Mouse (Mus musculus) liver, embryonic 13.5 days (tissue): Measurements from ENCODE around the gene Lurap1. TPM values are rescaled to one million over a fixed set of nuclear protein-coding genes. Genes with fewer than 3 reads are reported as not detected.

Experiments used
- ATAC-seq: fragments of 200-750 bp; cut with Nextera tagmentation; 2 replicates; pipeline ENCODE4 v1.8.0; 2017; ENCODE audit warnings: low read depth, mild to moderate bottlenecking, moderate number of reproducible peaks, moderate library complexity
- DNase-seq: peaks from one replicate; pipeline ENCODE4 v3.0.0; 2022
- H3K27ac ChIP-seq: fragments of 300-500 bp; sonication (generic); 2 replicates; pipeline ENCODE4 v1.5.1; 2015; ENCODE audit warnings: moderate library complexity, mild to moderate bottlenecking, inconsistent platforms
- H3K27me3 ChIP-seq: fragments of 300-500 bp; sonication (generic); 2 replicates; pipeline ENCODE4 v1.6.1; 2015; ENCODE audit warnings: mild to moderate bottlenecking, inconsistent platforms
- H3K36me3 ChIP-seq: fragments of 300-500 bp; sonication (generic); 2 replicates; pipeline ENCODE4 v1.6.1; 2015; ENCODE audit warnings: mild to moderate bottlenecking, inconsistent platforms
- H3K4me1 ChIP-seq: fragments of 300-500 bp; sonication (generic); replicated peaks from 2 replicates; pipeline ENCODE4 v1.6.1; 2015; ENCODE audit warnings: inconsistent platforms
- H3K4me2 ChIP-seq: fragments of 300-500 bp; sonication (generic); 2 replicates; pipeline ENCODE4 v1.6.1; 2015; ENCODE audit warnings: inconsistent platforms, mild to moderate bottlenecking, moderate library complexity
- H3K4me3 ChIP-seq: fragments of 300-500 bp; sonication (generic); replicated peaks from 2 replicates; pipeline ENCODE4 v1.5.1; 2015; ENCODE audit warnings: mild to moderate bottlenecking, inconsistent platforms
- H3K9ac ChIP-seq: fragments of 300-500 bp; sonication (generic); 2 replicates; pipeline ENCODE4 v1.6.1; 2015; ENCODE audit warnings: mild to moderate bottlenecking, inconsistent platforms
- H3K9me3 ChIP-seq: fragments of 300-500 bp; sonication (generic); replicated peaks from 2 replicates; pipeline ENCODE4 v1.6.1; 2016; ENCODE audit warnings: inconsistent platforms
- WGBS: fragments of 180-500 bp; shearing (Covaris S2); methylation state at CpG from one replicate; pipeline ENCODE4 v1.1.7; 2015; ENCODE audit not compliant: insufficient replicate concordance; 5-methylcytosine and 5-hydroxymethylcytosine counted together
- polyA plus RNA-seq: library from polyadenylated mRNA; unstranded; fragments of >200 nt; fragmentation: Nextera tagmentation; extraction: Ambion mirVana; gene quantifications from 2 replicates; pipeline ENCODE4 v1.2.1, GENCODE M21; 2015

Gene Lurap1
- polyA plus RNA-seq, 1 experiment from 2014 or later = 0.23 TPM

DNA sequence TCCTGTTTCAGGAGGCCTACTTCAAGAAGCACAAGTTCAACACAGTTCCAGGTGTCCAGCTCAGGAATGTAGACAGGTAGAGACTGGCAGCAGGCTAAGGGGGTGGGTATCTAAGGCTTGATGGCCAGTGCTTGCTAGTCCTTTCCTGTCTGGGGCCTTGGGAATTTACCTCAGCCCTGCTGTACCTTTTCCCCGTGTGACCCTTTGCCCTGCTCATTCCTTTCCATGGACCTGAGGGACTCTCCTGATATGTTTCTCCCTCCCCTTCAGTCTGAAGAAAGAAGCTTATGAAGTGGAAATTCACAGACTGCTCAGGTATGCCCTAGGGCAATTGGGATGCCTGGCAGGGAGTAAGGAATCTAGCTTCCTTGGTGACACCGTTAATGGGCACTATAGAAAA lies 6.7 kb upstream of the Lurap1 start:
- H3K9ac ChIP-seq = no peak overlapping the region
- DNase-seq (no peak), ATAC-seq (no peak)
- peaks cover 65% of the 10 kb centered on the region for H3K36me3 ChIP-seq
- peaks cover 11% of the 10 kb centered on the region for H3K4me1 ChIP-seq
- H3K4me2 ChIP-seq = no peak overlapping the region
- H3K27ac ChIP-seq = no peak overlapping the region
- no peak overlapping the region for H3K4me3 ChIP-seq
- H3K9me3 ChIP-seq = no peaks in the 10 kb centered on the region
- H3K27me3 ChIP-seq = no peaks in the 10 kb centered on the region
- WGBS = 81% methylated on average over 2 of the region's 2 CpGs

GRCm38 (mm10) chr4:116152702-116153101 lies 1.6 kb upstream of the Lurap1 start:
- 89% methylated on average over 15 of the region's 15 CpGs for WGBS
- H3K4me3 ChIP-seq = no peak overlapping the region
- H3K9me3 ChIP-seq = no peaks in the 10 kb centered on the region
- ATAC-seq (no peak), DNase-seq (no peak)
- H3K9ac ChIP-seq = no peak overlapping the region
- H3K36me3 ChIP-seq = peaks cover 59% of the 10 kb centered on the region
- no peaks in the 10 kb centered on the region for H3K27me3 ChIP-seq
- H3K4me1 ChIP-seq = peaks cover 27% of the 10 kb centered on the region
- H3K4me2 ChIP-seq = no peak overlapping the region
- H3K27ac ChIP-seq = no peak overlapping the region; the same call in 1 of the 2 replicates

DNA sequence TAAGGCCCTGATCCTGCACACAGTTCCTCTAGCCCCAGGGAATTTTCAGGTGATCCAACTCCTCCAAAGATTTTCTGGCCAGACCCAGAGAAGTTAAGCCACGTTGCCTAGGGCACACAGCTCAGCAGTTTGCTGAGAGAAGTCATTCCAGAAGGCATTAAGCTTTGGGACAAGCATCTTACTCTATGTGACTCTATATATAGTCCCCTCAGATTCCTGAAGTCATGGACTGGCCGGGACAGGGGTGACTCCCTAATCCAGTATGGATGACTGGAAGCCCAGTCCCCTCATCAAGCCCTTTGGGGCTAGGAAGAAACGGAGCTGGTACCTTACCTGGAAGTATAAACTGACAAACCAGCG lies 296 bp downstream of the Lurap1 start:
- WGBS = 26% methylated on average over 4 of the region's 4 CpGs
- H3K9me3 ChIP-seq = no peaks in the 10 kb centered on the region
- no peaks in the 10 kb centered on the region for H3K27me3 ChIP-seq
- H3K36me3 ChIP-seq = peaks cover 42% of the 10 kb centered on the region
- peak overlapping the region; percentile 92 for H3K4me2 ChIP-seq
- ATAC-seq (no peak; the same call in 1 of the 2 replicates), DNase-seq (no peak)
- peaks cover 27% of the 10 kb centered on the region for H3K4me1 ChIP-seq
- H3K9ac ChIP-seq = peak overlapping the region; percentile 88
- peak overlapping the region; percentile 74 for H3K27ac ChIP-seq
- peak overlapping the region; percentile 74 for H3K4me3 ChIP-seq

DNA sequence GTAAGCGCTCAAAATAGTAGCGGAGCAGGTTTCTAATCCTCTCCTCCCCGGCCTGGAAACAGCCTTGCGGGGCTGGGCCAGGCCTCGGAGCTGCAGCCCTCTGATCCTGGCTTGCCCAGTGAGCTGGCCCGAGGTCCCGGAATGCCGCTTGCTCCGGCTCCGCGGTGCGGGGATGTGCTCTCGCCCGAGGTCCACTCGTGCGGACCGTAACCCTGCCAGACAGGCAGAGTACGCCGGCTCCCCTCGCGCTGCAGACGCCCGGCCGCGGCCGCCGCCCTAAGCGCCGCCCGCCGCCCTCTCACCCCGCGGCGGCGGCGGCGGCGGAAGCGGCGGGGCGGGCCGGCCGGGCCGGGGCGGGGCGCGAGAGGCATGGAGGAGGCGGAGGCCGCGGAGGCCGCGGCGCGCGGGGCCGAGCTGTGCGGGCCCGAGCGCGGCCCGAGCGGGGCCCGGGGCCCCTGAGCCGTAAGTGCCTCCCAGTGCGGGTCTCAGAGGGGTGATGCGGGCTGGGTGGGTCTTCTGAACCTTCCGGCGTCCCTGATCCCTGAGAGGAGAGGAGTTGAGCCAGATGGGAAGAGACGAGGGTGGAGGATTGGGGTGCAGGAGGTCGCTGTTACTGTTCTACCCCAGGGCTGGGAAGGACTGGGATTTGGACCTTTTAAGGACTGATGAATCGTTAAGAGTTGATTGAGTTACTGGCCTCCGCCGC lies 829 bp downstream of the Lurap1 start:
- peak; percentile 58 for DNase-seq
- Histone ChIP-seq H3K4me2 (peak overlapping the region; percentile 92), H3K9me3 (no peaks in the 10 kb centered on the region), H3K27me3 (peaks cover 1% of the 10 kb centered on the region; the same call in 1 of the 2 replicates), H3K4me3 (peak overlapping the region; percentile 74), H3K36me3 (peaks cover 36% of the 10 kb centered on the region), H3K4me1 (peaks cover 27% of the 10 kb centered on the region), H3K9ac (peak overlapping the region; percentile 88), H3K27ac (peak overlapping the region; percentile 77)
- under 1% methylated on average over 56 of the region's 73 CpGs for WGBS
- ATAC-seq = peak; percentile 94

DNA sequence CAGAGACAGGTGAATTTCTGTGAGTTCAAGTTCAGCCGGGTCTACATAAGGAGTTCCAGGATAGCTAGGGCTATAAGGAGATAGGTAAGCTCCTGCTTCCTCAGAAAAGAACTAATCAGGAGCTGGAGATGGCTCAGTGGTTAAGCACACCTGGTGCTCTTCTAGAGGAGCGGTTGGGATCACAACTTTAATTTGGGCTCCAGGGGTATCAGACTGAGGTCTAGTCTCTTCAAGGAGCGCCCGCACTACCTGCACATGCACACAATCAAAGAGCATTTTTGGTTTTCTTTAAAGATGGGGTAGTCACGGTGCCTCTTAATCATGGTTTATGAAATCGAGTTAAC lies 1.4 kb downstream of the Lurap1 start:
- peaks cover 31% of the 10 kb centered on the region for H3K36me3 ChIP-seq
- H3K4me2 ChIP-seq = peak overlapping the region; percentile 92
- H3K27ac ChIP-seq = peak overlapping the region; percentile 77
- H3K9me3 ChIP-seq = no peaks in the 10 kb centered on the region
- peak overlapping the region; percentile 74 for H3K4me3 ChIP-seq
- 34% methylated on average over 6 of the region's 6 CpGs for WGBS
- ATAC-seq = peak; percentile 2; the same call in 1 of the 2 replicates
- peaks cover 27% of the 10 kb centered on the region for H3K4me1 ChIP-seq
- peak overlapping the region; percentile 88 for H3K9ac ChIP-seq
- no peak for DNase-seq
- peaks cover 6% of the 10 kb centered on the region for H3K27me3 ChIP-seq

- Histone ChIP-seq H3K9me3 (no peaks in the 10 kb centered on the region), H3K4me3 (peak overlapping the region; percentile 59), H3K27ac (no peak overlapping the region), H3K4me1 (peaks cover 13% of the 10 kb centered on the region; the same call in 1 of the 2 replicates), H3K36me3 (no peaks in the 10 kb centered on the region), H3K9ac (peak overlapping the region; percentile 56), H3K27me3 (peaks cover 54% of the 10 kb centered on the region), H3K4me2 (peak overlapping the region; percentile 77)
- DNase-seq (peak; percentile 9), ATAC-seq (0 out of 2 replicates have a peak, but pooled peaks have one; percentile 31)
- WGBS = 2% methylated on average over 47 of the region's 47 CpGs
Measured at GRCm38 (mm10) chr4:116143891-116144717, 7.0 kb downstream of the Lurap1 start.

DNA sequence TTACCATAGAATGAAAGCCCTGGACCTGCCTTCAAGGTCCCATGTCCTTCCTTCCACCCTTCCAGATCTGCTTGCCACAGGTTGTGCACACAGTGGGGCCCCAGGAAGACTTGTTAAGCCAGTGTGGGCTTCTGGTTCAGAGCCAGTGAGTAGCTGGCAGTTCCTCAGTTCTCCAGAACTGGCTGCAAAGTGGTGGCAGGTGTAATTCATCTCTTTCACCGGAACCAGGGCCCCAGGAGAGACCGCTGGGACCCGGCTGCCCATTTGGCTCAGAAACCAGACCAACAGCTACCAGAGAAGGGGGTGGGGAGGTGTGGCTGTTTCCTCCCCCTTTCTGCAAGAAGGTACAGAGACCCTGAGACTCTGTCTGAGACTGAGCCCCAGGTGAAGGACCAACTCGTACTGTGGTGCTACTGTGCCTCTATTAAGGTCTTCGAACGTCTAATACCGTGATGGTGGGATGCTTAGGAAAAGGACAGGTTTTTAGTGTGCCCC lies 7.8 kb downstream of the Lurap1 start:
- Histone ChIP-seq H3K9ac (no peak overlapping the region), H3K27me3 (peaks cover 54% of the 10 kb centered on the region), H3K9me3 (no peaks in the 10 kb centered on the region), H3K27ac (no peak overlapping the region), H3K4me2 (peak overlapping the region; percentile 77), H3K4me1 (peaks cover 13% of the 10 kb centered on the region; the same call in 1 of the 2 replicates), H3K4me3 (peak overlapping the region; percentile 59; the same call in 1 of the 2 replicates), H3K36me3 (no peaks in the 10 kb centered on the region)
- ATAC-seq (no peak), DNase-seq (no peak)
- 15% methylated on average over 7 of the region's 7 CpGs for WGBS

GRCm38 (mm10) chr4:116142269-116142668 lies 8.9 kb downstream of the Lurap1 start:
- Histone ChIP-seq H3K4me3 (no peak overlapping the region), H3K27ac (no peak overlapping the region), H3K4me2 (no peak overlapping the region), H3K27me3 (peaks cover 54% of the 10 kb centered on the region), H3K9me3 (no peaks in the 10 kb centered on the region), H3K4me1 (peaks cover 13% of the 10 kb centered on the region; the same call in 1 of the 2 replicates), H3K36me3 (no peaks in the 10 kb centered on the region), H3K9ac (no peak overlapping the region)
- DNase-seq (no peak), ATAC-seq (no peak)
- WGBS = 68% methylated on average over 7 of the region's 7 CpGs

DNA sequence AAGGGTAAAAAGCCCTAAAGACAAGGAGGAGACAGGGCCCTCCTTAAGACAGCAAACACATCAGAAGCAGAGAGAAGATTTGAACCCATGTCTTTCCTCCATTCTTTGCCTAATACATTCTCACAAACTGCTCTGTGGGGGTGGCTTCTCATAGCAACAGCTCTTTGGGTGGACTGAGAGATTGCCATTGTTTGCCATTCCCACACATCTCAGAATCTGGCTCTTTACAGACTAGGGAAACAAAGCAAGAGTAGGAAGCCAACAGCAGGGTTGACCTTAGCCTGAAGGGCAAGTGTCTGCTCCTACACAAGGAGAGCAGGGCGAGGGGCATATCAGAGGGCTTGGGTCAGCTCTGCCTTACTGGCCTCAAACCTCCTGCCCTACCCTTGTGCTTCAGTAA lies 9.4 kb downstream of the Lurap1 start:
- DNase-seq = no peak
- Histone ChIP-seq H3K4me3 (no peak overlapping the region), H3K9ac (no peak overlapping the region), H3K9me3 (no peaks in the 10 kb centered on the region), H3K27ac (no peak overlapping the region), H3K4me1 (peaks cover 13% of the 10 kb centered on the region; the same call in 1 of the 2 replicates), H3K27me3 (peaks cover 54% of the 10 kb centered on the region), H3K4me2 (no peak overlapping the region), H3K36me3 (no peaks in the 10 kb centered on the region)
- 53% methylated on average over 1 of the region's 1 CpGs for WGBS
- ATAC-seq = no peak

DNA sequence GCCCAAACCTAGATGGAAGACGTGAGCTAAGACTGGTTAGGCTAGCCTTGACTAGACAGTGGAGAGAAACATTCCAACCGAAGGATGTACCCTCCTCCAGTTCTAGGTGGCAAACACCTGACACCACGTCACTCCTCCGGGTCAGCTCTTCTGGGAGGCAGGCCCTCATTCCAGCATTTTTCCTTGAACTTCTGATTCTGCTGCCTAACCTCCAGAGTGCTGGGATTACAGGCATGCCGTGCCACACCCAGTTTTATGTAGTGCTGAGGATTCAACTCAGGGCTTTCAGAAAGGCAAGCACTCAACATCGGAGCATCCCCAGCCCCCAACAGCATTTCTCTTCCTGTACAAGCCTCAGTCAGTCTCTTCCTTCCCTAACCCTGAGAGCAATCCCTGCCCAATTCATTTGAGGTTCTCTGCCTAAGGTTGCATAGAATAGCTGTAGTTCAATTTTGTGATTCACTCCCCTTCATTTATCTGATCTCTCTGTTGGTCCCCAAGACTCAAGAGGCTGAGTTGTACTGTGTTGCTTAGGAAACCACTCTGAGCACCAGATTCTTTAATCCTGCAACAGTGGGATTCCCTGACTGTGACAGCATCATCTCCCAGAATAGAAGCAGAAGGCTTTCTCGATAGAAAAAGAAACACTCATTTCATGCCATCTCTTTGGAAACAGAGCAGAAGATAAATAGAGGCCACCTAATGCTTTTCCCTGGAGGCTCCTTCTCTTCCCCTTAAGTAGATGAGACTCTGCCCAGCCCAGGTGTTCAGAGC lies 10.2 kb downstream of the Lurap1 start:
- H3K27me3 ChIP-seq = peaks cover 54% of the 10 kb centered on the region
- no peak overlapping the region for H3K4me3 ChIP-seq
- H3K27ac ChIP-seq = no peak overlapping the region
- DNase-seq (no peak), ATAC-seq (no peak)
- WGBS = 64% methylated on average over 7 of the region's 7 CpGs
- no peak overlapping the region for H3K9ac ChIP-seq
- H3K4me2 ChIP-seq = no peak overlapping the region
- H3K4me1 ChIP-seq = peaks cover 13% of the 10 kb centered on the region; the same call in 1 of the 2 replicates
- no peaks in the 10 kb centered on the region for H3K9me3 ChIP-seq
- no peaks in the 10 kb centered on the region for H3K36me3 ChIP-seq
